Mouse (Mus musculus): ENCODE measurements at regions not wholly inside any gene's neighbourhood (a gene's known extent, or its start where the extent isn't known, plus 50 kb on each side); places are given as distances from the start of the nearest gene placed in this dataset.

- TF ChIP-seq CTCF (IDR thresholded peaks at IDR 0.05; ENCODE audit: borderline replicate concordance, extremely low read depth, insufficient read depth, insufficient read length) (no peak), POLR2A (IDR thresholded peaks at IDR 0.05; ENCODE audit: borderline replicate concordance, extremely low read depth, insufficient read depth, insufficient read length, poor library complexity, severe bottlenecking) (no peak)
These were observed 54.8 kb upstream of the Rph3a start for GRCm38 (mm10) chr5:121064721-121065120.
